Mouse (Mus musculus) Patski (cell line): Measurements from ENCODE around the gene Naa38. TPM values are rescaled to one million over a fixed set of nuclear protein-coding genes. Genes with fewer than 3 reads are reported as not detected.
"Not testable (repeated sequence)": the region's sequence is repeated elsewhere in the genome, so short reads cannot be mapped to it uniquely, and the experiment has no call there.

Experiments
- ATAC-seq: fragments of 100-300 bp; one replicate; pipeline ENCODE4 v1.8.0; 2021
- CTCF ChIA-PET: fragments of 350-600 bp; sonication (Branson Sonifier 250); formaldehyde crosslinking; loops from one replicate; lab custom pipeline; 2022; ENCODE audit warnings: inconsistent platforms; lab: Charles Lee
- POLR2A ChIA-PET: fragments of 350-600 bp; sonication (Branson Sonifier 250); formaldehyde crosslinking; loops from one replicate; lab custom pipeline; 2022; ENCODE audit warnings: antibody characterized with exemption, inconsistent platforms; lab: Charles Lee
- DNase-seq: peaks from one replicate; pipeline ENCODE4 v3.0.0-alpha.2; 2011; ENCODE audit warnings: low read depth, low spot score
- H3K27me3 ChIP-seq: fragments of 371-371 bp; one replicate; pipeline ENCODE4 v1.5.1; 2021
- CTCF ChIP-seq: fragments of 100-300 bp; IDR thresholded peaks from one replicate; pipeline ENCODE4 v1.5.1; 2021
- in situ Hi-C: fragments of 300-500 bp; cut with MboI; formaldehyde crosslinking; loops from 3 replicates; pipeline ENCODE4 v1.11.1; 2018; ENCODE audit warnings: low pct_unique_long_range_greater_than_20kb, mixed read lengths
- polyA plus RNA-seq: library from polyadenylated mRNA; unstranded; gene quantifications from one replicate; pipeline ENCODE4 v1.2.3, GENCODE M21; 2021

The Naa38 gene
- 128 TPM for polyA plus RNA-seq

DNA sequence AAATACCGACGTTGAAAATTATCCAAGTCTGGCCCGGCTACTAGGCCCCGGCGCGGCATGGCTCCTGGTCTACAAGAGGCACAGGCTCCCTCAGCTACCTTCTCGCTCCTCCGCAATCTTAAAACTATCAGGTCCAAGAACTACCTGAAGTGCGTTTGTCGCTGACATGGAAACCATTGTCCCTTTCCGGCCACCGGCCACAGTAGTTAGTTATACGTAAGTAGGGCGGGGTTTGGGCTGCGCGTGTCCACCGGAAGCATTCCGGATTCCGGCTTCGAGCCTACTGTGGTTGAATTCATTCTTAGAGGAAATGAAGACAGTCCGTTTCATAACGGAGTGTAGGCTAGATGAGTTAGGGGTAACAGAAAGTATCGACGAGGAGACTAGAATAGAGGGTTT is at the start of gene Naa38, which contains the start of gene Cyb5d1:
TSS of gene Naa38 (plus strand) at position 253 of the 399 bp plus-strand sequence.
TSS of gene Cyb5d1 (minus strand) at position 397 of the 399 bp plus-strand sequence.
- peak; percentile 42 for ATAC-seq
- DNase-seq, H3K27me3 ChIP-seq, in situ Hi-C loops: not testable (repeated sequence)
- POLR2A ChIA-PET = interaction anchor here (0.6 to 2.3 kb wide), 8 partner anchors 14 to 167 kb away, joined by 3 to 8 read pairs (median 4); no protein-coding TSS in a partner anchor
- CTCF ChIA-PET = interaction anchor here (1.2 to 1.6 kb wide), 2 partner anchors 126 to 138 kb away, joined by 4 to 8 read pairs; no protein-coding TSS in a partner anchor

DNA sequence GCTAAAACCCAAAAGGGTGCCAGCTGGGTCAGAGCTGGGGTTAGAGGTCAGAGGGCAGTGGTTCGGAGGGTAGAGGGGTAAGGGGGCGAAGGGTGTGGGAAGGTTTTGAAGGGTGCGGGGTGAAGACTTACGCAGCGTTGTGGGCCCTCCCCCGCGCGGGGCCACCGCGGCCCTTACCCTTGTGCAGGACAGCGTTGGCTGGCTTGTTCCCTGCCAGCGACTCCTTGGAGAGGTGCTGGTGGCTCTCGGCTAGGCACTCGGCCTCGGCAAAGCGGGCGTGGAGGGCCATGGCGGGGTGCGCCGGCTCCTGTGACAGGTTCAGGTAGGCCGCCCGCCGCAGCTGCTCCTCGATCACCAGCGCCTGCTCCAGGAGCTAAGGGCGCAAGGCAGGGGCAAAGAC is 48.8 kb upstream of the Naa38 start:
- POLR2A ChIA-PET = no interaction called here
- CTCF ChIA-PET = no interaction called here
- TF ChIP-seq CTCF = no peak
- ATAC-seq (no peak), DNase-seq (no peak)
- in situ Hi-C loops = no loop called here
- no peaks in the 10 kb centered on the region for H3K27me3 ChIP-seq

DNA sequence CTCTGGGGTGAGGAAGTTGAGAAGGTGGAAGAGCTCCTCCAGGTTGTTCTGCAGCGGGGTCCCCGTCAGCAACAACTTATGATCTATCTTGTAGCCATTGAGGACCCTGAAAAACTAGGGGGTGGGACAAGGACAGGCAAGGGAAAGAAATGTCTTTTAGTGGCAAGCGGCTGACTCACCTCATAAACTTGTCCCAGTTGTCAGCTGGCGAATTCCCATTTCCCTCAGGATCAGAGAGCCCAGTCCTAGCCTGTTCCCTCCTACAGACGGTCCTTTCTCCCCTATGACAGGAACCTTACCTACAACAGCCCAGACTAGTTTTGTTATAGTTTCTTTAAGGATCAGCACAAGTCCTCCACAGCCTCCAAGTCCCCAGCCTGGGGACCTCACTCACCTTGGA is 38.7 kb upstream of the Naa38 start:
- ATAC-seq = no peak
- DNase-seq = no peak
- CTCF ChIA-PET = no interaction called here
- in situ Hi-C loops = no loop called here
- POLR2A ChIA-PET = interaction anchor here (0.5 kb wide), 1 partner anchor 13 kb away, joined by 4 read pairs; no protein-coding TSS in a partner anchor
- no peaks in the 10 kb centered on the region for H3K27me3 ChIP-seq
- no peak for TF ChIP-seq CTCF

DNA sequence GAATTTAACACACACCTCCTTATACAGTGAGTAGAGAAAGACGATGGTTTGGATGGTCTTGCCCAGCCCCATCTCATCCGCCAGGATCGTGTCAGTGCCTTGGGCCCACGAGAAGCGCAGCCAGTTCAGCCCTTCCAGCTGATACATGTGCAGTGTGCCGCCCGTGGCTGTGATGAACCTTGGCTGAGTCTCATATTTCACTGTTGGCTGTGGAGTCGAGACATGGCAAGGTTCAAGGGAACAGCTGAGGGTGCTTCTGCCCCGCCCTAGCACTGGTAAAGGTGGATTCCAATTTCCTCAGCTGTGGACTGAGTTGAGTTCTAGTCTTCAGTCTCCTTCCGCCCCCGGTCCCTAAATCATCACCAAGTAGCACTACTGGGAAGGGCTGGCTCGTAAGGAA is 37.6 kb upstream of the Naa38 start:
- POLR2A ChIA-PET = no interaction called here
- no peak for ATAC-seq
- in situ Hi-C loops = no loop called here

DNA sequence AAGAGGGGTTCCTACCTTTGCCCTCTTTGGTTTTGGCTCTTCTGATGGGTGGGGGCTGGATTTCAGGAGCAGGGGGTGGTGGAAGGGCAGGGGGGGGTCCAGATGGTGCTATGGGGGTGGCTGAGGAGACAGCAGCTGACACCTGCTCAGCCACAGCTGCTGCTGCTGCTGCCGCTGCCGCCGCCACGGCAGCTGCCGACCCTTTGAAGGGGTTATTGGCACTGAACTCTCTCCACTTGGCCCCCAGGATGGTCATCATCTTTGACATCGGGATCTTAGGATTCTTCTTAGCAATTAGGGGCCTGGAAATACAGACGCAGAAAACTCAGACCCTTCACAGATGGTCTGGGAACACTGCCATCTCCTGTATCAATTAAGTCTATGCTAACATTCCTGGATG is 33.3 kb upstream of the Naa38 start:
- CTCF ChIA-PET = interaction anchor here (0.8 to 2.3 kb wide), 3 partner anchors 9 to 104 kb away, joined by 3 to 5 read pairs (median 3); no protein-coding TSS in a partner anchor
- POLR2A ChIA-PET = interaction anchor here (0.6 to 1.1 kb wide), 2 partner anchors 26 to 62 kb away, joined by 4 to 6 read pairs; no protein-coding TSS in a partner anchor
- H3K27me3 ChIP-seq = no peaks in the 10 kb centered on the region
- in situ Hi-C loops = no loop called here
- DNase-seq = no peak
- TF ChIP-seq CTCF = no peak
- ATAC-seq = no peak

More for the DNA sequence above, 37.6 kb upstream of the Naa38 start:
- no peaks in the 10 kb centered on the region for H3K27me3 ChIP-seq
- DNase-seq = no peak
- CTCF ChIA-PET = no interaction called here
- TF ChIP-seq CTCF = no peak

DNA sequence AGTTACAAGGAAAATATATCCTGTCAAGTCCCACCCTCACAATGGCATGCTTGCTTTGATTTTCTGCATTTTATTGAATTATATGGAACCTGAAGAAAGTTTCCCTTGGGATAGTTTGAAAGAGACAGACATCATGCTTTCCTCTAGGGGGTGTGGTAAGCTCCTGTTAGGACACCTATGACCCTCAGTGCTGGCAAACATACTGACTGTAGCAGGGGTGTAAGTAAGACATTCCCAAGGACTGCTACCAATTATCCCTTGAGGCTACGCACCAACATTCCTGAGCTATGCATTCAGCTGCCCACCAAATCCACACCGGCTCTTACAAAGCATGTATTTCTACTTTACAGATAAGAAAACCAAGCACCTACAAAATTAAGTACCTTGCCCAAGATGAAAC is 32.8 kb upstream of the Naa38 start:
- no peak for DNase-seq
- no peaks in the 10 kb centered on the region for H3K27me3 ChIP-seq
- in situ Hi-C loops = no loop called here
- no peak for ATAC-seq
- POLR2A ChIA-PET = interaction anchor here (0.6 to 1.1 kb wide), 2 partner anchors 27 to 62 kb away, joined by 4 to 6 read pairs; no protein-coding TSS in a partner anchor
- TF ChIP-seq CTCF = no peak
- CTCF ChIA-PET = interaction anchor here (0.8 to 2.3 kb wide), 3 partner anchors 9 to 105 kb away, joined by 3 to 5 read pairs (median 3); no protein-coding TSS in a partner anchor

DNA sequence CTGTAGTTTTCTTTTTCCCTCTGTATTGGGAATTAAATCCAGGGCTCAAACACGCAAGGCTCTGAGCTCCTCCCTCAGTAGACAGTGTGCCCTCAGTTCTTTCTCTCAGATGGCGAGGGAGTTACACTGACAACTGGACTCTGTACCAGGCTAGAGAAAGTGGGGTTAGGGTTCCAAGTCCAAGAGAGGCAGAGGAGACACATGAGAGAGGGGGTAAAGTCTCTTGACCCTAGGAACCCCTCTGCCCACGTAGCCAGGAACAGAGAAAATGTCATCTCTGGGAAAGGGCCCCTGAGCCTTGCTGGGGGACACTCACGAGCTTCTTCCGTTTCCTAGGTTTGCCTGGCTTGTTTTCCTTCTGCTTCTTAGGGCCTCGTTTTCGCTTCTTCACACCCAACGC is 30.9 kb upstream of the Naa38 start:
- ATAC-seq (no peak), DNase-seq (no peak)
- H3K27me3 ChIP-seq = no peaks in the 10 kb centered on the region
- ChIA-PET CTCF (interaction anchor here (0.9 to 2.3 kb wide), 2 partner anchors 13 to 107 kb away, joined by 3 to 5 read pairs; no protein-coding TSS in a partner anchor), POLR2A (no interaction called here)
- in situ Hi-C loops = no loop called here
- no peak for TF ChIP-seq CTCF

DNA sequence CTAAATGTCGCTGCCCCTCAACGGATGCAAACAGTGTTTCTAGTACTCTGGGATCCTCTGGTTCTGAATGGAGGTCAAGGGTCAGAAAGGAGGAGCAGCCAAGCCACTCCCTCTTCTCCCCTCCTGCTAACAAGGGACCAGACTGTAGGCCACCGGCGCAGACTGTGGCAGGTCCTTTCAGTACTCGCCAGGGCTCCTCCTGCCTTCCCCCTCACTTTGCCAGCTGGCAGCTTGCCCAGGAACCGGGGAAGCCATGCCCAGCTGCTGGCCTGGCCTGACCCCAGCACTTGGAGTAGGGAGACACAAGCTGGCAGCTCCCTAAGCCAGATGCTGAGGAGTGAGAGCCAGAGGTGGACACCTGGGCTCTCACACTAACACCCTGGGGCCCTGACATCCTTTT is 30.4 kb upstream of the Naa38 start:
- TF ChIP-seq CTCF = no peak
- in situ Hi-C loops = no loop called here
- ChIA-PET POLR2A (no interaction called here), CTCF (interaction anchor here (0.9 kb wide), 1 partner anchor 13 kb away, joined by 3 read pairs; no protein-coding TSS in a partner anchor)
- H3K27me3 ChIP-seq = no peaks in the 10 kb centered on the region
- DNase-seq = peak; percentile 72
- peak; percentile 14 for ATAC-seq

DNA sequence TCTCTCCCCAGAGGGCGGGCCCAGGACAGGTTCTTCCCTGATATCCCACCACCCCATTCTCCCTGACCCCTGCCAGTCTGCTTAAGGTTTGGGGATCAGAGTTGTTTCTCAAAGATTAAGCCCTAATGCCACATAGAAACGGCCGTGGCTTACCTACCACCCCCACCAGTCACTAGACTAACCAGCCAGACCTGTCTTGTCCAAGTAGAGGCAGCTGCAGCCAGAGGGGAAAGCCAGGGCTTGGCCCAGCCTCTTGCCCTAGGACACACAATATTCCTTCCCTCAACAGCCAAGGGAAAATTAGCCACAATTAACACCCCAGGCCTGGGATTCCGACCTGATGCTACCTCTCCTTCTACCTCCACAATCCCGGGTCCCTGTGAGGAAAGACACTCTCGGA is 29.6 kb upstream of the Naa38 start:
- in situ Hi-C loops = no loop called here
- no peaks in the 10 kb centered on the region for H3K27me3 ChIP-seq
- ChIA-PET CTCF (no interaction called here), POLR2A (no interaction called here)
- no peak for TF ChIP-seq CTCF
- DNase-seq = no peak
- ATAC-seq = no peak

DNA sequence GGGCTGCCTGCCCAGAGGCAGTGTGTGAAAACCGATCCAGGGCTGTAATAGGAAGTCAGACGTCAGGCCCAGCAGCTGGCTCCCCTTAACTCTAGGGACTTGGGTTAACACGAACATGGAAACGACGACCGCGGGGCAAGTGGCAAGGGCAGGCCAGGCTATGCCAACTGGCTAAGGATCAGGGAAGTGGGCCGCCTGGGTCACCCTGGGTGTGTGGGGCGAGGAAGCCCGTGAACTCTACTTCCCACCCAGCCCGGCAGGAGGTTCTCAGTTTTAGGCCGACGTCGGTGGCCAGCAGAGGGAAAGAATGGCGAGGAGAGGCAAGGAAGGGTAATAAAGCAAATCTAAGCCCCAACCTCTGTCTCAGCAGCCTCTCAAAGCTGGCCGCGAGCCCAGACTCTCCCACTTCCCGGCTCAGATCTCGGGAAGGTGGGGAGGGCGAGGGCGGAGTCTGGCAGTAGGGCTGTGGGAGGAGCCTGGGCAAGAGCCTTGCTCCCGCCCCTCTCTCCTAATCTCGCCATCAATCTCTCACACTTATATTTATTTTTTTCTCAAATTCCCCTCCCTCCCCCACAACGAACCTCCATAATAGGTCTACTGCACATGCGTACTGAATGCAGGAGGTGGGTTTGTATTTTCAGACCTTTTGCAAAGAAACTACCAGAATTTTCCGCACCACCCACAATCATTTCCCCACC is 29.0 kb upstream of the Naa38 start:
- TF ChIP-seq CTCF = no peak
- in situ Hi-C loops = no loop called here
- H3K27me3 ChIP-seq = no peaks in the 10 kb centered on the region
- ChIA-PET CTCF (no interaction called here), POLR2A (interaction anchor here (1.5 kb wide), 1 partner anchor 13 kb away, joined by 6 read pairs; no protein-coding TSS in a partner anchor)
- DNase-seq = peak; percentile 80
- peak; percentile 60 for ATAC-seq
